Mouse (Mus musculus) heart, postnatal 4 days (tissue): ENCODE measurements around the gene Dll3. TPM values are rescaled to one million over a fixed set of nuclear protein-coding genes. Genes with fewer than 3 reads are reported as not detected.

Experiments used
- DNase-seq: peaks from one replicate; pipeline ENCODE4 v3.0.0; 2021
- total RNA-seq, 2 experiments: library from RNA; stranded (reverse); gene quantifications; 2 replicates each; pipeline ENCODE4 v1.2.3; 2021

Dll3 gene
- not detected for total RNA-seq

GRCm38 (mm10) chr7:28301616-28302433 is at the start of gene Dll3:
Gene Dll3, minus strand, starts transcription at chr7:28302238.
- DNase-seq: peak; percentile 78

- DNase-seq: no peak
These were observed 49.7 kb upstream of the Dll3 start for GRCm38 (mm10) chr7:28351676-28352191.

GRCm38 (mm10) chr7:28350155-28350883 is 48.3 kb upstream of the Dll3 start, which contains the start of gene Rps16:
Gene Rps16, plus strand, starts transcription at chr7:28350652.
- DNase-seq: peak; percentile 100

GRCm38 (mm10) chr7:28348601-28349000 is 46.6 kb upstream of the Dll3 start:
- no peak for DNase-seq

GRCm38 (mm10) chr7:28347746-28348145 is 45.7 kb upstream of the Dll3 start:
- DNase-seq: no peak

- DNase-seq: peak; percentile 70
These were observed 42.6 kb upstream of the Dll3 start for GRCm38 (mm10) chr7:28344637-28345036.

- DNase-seq: no peak
These were observed 39.3 kb upstream of the Dll3 start for GRCm38 (mm10) chr7:28341381-28341780.

- DNase-seq: peak; percentile 70
These were observed 37.3 kb upstream of the Dll3 start for GRCm38 (mm10) chr7:28339213-28339917.

GRCm38 (mm10) chr7:28338108-28338998 is 36.3 kb upstream of the Dll3 start, which contains the start of gene Supt5:
Gene Supt5, minus strand, starts transcription at chr7:28338746.
- peak; percentile 98 for DNase-seq

- DNase-seq: no peak
These were observed 33.4 kb upstream of the Dll3 start for GRCm38 (mm10) chr7:28335471-28335870.

- no peak for DNase-seq
These were observed 32.5 kb upstream of the Dll3 start for GRCm38 (mm10) chr7:28334534-28334933.

GRCm38 (mm10) chr7:28328260-28328659 is 26.2 kb upstream of the Dll3 start:
- no peak for DNase-seq

GRCm38 (mm10) chr7:28326457-28326856 is 24.4 kb upstream of the Dll3 start:
- DNase-seq: no peak

GRCm38 (mm10) chr7:28325293-28325692 is 23.3 kb upstream of the Dll3 start:
- DNase-seq: no peak

GRCm38 (mm10) chr7:28321974-28322720 is 20.1 kb upstream of the Dll3 start:
- DNase-seq: no peak

- no peak for DNase-seq
These were observed 16.7 kb upstream of the Dll3 start for GRCm38 (mm10) chr7:28318714-28319113.

- DNase-seq: no peak
These were observed 16.0 kb upstream of the Dll3 start for GRCm38 (mm10) chr7:28318036-28318435.

- DNase-seq: peak; percentile 98
These were observed 10.0 kb upstream of the Dll3 start, which contains the start of gene Timm50 for GRCm38 (mm10) chr7:28311926-28312543. Gene Timm50, minus strand, starts transcription at chr7:28312072.

- no peak for DNase-seq
These were observed 9.3 kb upstream of the Dll3 start for GRCm38 (mm10) chr7:28311151-28311925.
